Mouse (Mus musculus) left cerebral cortex, adult 11 months (tissue): ENCODE data around the gene Acta2.

Source experiments
- DNase-seq: peaks from one replicate; pipeline ENCODE4 v3.0.0; 2022; ENCODE audit warnings: low spot score

The Acta2 gene

DNA sequence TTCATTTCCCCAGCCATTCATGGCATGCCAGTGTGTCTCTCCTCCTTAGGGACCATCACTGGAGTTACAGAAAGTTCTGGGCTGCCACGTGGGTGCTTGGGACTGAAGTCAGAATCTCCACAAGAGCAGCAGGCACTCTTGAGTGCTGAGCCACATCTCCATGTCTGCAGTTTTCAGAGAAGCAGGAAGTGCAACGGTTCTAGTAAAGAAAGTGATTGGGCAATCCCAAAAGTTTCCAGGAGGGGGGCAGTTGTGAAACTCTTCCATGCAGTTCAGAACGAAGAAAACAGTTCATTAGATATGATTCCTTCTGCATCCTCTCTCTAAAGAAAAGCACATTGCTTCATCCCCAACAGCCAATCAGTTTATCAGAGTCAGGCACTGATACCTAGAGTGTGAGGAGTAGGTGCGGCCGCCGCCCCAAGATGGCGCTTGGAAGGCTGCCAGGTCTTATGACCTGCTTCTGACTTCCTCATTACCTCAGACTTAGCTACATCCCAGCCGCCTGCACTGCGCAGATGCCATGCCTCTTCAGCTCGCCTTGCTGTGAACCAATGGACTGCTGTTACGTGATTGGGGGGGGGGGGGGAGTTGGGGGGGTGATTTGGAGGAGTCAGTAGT is 14.8 kb upstream of the Acta2 start:
- no peak for DNase-seq

DNA sequence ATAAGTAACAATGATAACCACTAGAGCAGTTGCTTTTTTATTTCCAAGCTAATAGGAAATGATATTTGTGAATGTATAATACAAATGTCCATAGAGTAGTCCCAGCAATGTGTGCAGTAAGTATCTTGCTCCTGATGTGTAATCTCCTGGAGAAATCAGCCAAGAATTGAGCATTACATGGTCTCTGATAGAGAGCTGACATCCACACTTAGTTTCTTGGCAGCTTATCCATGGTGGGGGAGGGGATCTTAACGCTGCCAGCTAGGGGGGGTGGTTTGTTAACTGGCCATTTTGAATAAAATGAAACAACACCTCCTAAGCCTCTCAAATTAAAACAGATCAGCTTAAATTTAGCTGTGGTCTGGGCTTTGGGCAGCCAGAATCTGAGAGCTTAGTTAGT is 13.6 kb upstream of the Acta2 start:
- no peak for DNase-seq

DNA sequence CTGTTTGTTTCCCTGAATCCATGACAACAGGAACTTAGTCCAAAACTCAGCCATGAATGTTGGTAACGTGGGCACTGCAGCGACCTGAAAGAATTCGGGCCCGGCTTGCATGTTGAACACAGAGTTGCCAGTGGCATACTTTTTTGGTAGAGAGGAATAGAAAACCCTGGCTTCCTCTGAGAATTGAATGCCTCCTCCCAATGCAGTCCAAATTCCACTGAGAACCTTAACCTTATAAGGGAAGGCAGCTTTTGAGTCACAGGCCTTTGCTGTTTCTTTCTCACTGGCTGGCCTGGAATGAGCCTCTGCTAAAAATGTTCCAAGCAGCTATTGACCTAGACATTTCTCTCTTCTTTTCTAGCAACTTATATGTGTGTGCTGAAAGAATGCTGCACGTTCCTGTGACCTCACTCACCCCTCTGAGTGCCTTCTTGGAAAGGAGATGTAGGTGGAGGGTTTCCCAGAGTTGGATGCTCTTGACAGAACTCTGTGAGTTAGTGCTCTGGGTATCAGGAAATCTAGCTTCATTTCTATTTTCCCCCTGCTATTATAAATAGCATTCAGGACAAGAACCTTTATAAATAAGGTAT is 10.3 kb upstream of the Acta2 start:
- no peak for DNase-seq

DNA sequence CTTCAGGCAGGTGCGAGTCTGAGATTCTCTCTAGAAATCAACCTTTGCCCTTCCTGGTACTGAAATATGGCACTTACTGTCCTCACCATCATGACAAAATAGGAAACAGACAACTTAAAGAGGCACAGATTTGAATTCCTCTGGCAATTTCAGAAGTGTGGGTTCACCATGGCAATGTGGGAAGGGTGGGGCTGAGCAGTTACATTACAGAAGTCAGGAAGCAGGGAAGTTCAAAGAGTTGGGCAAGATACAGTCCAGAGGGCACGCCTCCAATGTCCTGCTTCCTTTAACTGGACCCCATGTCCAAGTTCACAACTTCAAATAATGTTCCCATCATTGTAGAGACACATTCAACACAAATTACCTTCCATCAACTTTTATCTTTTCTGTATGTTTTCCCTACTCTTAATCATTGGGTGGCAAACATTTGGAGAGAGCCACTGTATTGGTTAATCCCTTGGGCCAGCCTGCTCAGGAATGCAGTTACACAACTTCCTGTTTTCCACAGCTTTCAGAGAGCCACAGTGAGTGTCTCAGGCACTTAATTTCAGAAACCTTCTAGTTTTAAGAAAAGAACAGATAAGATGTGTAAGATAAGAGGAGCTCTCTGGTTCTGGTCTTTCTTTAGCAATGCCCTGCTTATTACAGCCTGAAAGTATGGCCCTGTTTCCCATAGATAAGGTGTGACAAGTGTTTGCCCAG is 7.0 kb upstream of the Acta2 start:
- DNase-seq: no peak

DNA sequence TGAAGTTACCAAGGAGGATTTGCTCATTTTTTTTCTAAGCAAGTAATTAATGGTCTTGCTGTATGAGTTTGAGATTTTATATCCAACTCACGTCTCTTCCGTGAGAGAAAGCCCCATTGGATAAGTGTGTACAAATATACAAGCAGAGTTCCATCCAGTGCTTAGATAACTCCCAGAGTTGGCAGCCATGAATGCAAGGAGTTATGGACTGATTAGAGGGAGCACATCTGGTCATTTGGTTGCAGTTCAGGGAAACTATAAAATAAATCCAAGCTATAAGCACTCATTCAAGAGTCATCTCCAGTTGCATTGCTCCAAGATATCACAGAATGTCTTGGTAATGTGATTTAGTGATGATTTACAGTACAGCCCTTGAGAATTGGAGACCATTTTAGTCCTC is 1.5 kb upstream of the Acta2 start:
- no peak for DNase-seq

DNA sequence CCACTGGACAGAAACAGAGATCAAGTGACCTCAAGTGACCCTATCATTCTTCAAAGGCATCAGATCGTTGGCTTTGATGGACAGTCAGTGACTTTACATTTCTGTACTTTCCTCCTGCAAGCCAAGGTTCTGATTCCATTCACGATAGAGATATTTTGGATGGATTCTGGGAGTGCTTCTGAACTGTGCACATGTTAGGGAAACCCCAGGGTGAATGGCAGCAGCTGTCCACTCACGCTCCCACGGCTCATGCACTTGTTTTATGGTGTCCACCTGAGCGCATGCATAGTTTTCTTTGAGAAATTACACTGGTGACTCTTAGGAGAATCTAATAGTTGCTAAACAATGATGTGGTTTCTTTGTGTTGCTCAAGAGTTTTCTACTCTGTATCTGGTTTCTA is 759 bp upstream of the Acta2 start:
- DNase-seq: no peak

DNA sequence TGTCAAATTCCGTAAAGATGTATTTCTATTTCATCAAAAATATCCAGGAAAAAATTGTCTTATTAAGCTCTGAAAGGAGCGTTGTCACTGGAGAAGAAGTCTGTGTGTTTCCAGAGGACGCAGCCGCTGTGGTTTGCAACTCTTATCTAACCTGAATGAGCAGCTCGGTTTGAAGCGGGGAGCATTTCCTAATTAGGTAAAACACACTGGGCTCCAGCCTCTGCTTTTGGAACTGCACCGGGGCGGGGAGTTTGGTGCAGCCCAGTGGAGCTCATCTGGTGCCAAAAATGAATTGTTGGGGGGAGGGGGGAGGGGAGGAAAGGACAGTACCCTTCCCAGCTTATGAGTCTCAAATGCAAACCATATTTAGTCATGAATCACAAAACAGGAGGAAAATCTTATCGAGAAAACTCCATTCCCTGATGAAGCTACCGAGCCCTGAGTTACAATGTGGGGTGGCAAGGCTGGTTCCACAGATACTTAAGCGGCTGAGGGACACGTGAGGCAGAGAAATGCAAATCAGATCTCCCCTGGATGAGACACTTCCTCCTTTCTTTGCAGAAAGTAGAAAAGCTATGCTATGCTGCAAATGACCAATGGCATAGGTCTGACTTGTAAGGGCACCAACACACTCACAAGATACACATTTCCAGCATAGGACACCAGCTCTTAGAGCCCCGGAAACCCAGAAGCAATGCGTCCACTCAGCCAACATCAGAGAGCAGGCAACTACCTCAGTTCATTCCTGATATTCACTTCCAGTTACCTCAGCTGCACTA is 1.1 kb downstream of the Acta2 start:
- DNase-seq: no peak

DNA sequence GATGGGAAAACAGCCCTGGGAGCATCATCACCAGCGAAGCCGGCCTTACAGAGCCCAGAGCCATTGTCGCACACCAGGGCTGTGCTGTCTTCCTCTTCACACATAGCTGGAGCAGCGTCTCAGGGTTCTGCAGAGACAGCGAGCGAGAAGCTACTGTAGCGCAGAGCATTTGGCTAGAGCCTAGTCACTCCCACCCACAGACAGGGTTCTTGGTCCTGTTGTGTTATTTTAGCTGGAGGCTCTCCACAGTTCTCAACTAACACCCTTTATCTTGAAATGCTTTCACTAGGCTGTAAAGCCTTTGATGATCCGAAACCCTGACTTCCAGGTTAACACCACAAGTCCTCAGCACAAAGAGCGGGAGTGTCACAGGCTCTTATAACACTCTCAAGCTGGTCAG is 2.9 kb downstream of the Acta2 start:
- DNase-seq: no peak

DNA sequence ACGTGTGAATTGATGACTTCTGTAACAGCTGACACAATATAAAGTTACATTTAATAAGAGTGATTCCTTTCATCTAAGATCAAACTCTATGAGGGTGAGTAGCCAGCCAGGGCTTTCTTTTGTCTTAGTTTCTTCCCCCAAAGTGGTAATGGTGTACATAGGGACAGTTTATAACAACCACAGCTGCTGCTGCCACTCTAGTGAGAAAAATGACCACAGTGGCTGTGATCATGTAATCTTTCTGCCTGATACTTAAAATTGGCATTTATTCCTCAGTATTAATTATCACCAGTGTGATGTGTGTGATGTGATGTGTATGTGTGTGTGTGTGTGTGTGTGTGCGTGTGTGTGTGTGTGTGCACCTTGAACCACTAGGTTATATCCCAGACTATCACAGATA is 3.5 kb downstream of the Acta2 start:
- no peak for DNase-seq

DNA sequence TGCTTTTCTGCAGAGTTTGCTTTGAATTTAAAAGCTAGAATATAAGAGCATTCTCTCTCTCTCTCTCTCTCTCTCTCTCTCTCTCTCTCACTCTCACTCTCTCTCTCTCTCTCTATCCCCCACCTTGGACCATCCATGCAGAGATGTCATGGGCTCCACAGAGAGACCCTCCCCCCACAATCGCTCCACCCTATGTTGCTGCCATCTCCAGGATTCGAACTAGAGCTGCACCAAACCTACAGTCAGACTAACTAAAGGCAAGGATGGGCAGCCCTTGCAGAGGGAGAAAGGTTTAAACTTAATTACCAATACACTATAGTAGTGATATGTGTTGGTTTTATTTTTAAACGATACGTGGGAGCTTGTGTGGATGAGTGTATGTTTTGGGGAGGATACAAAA is 4.8 kb downstream of the Acta2 start:
- DNase-seq: no peak

DNA sequence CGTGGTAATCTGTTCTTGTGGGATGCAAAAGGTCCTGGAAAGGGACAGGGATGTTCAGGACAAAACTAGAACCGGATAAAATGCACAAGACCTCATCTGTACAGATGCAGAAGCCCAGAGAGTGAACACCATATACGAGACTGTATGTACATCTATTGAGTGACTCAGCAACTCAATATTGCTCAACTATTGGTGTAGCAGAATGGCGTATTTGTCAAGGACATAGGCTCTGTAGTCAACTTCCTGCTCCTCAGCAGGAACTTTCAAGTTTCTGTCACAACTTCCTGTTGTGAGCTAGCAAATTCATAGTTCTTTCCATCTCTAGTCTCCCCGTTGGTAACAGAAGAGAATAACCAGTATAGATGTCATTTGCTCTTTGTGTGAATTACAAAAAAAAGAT is 6.8 kb downstream of the Acta2 start:
- no peak for DNase-seq

DNA sequence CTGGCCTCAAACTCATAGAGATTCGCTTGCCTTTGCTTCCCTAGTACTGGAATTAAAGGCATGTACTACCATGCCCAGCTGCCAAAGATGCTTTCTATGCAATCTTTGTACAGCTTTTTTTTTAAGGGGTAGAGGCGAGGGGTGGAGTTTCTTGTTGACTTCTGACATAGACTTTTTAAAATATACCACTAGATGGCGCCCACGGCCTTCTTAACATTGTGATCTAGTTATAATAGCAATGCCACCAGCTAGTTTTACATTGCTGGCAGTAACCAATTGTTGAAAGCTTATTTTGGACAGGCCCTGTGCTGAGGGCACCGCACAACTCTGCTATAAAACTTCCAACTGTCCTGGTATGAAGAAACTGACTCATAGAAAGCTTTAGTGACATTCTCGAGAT is 11.3 kb downstream of the Acta2 start:
- peak; percentile 46 for DNase-seq

DNA sequence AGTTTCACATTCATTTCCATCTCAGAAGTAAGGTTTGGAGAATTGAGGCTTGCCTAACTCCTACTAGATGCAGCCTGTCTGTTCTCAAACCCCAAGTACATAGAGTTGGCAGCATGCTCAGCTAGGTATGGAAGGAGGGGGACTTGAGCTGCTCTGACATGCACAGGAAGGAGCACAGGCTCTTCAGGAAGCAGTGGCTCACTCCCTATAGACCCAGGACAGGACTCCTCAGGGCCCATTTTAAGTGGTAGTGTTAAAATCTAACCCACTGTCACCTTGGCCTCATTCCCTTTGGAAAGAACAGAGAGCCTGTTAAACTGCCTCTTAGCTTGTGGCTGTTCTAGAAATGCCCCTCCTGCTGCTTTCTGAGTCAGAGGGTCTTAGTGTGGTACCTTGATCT is 12.5 kb downstream of the Acta2 start:
- no peak for DNase-seq

DNA sequence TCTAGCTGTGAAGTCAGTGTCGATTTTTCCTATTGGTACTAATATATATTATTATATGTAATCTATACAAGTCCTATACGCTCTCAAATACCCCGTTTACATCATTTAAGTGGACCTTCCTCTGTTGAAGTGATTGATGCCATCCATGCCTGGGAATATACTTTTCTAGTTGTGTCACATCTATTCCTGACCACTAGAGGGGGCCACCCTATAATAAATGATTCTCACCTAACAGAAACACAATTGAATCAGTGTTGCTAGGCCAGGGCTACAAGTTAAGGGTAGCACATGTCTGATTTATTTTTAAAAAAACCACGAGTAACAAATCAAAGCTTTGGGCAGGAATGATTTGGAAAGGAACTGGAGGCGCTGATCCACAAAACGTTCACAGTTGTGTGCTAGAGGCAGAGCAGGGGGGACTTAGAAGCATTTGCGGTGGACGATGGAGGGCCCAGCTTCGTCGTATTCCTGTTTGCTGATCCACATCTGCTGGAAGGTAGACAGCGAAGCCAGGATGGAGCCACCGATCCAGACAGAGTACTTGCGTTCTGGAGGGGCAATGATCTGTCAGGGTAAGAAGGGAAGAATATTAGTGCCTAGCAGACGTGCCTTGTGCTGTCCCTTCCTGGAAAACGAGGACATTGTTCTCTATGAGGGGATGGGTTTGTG is 14.0 kb downstream of the Acta2 start:
- DNase-seq: no peak

DNA sequence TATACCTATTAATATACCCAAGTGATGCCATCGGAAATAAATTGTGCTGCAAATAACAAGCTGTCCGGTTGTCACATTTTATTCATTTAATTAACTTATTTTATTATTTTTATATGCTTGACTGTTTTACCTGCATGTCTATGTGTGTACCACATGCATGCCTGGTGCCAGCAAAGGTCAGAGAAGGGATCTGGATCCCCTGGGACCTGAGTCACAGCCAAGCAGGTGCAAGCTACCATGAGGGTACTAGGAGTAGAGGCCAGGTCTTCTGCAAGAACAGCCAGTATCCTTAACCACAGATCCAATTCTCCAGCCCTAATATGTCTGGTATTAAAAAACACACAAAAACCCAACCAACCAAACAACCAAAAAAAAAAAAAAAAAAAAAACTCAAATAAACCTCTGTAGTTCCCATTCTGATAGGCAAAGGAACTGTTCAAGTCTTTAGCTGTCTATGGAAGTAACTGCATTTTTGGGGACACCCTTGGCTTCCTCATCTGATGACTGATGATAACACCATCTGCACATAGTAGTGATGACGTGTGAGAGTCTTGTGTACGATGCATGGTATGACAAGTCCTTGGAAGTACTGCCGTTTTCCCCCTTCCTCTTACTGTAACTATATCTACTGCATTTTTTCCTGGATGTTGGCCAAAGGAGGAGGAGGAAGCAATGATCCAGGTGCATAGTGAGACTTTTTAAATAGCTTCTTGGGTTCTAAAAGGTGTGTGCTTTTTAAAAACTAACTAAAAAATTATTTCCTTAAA is 14.9 kb downstream of the Acta2 start:
- DNase-seq: no peak

DNA sequence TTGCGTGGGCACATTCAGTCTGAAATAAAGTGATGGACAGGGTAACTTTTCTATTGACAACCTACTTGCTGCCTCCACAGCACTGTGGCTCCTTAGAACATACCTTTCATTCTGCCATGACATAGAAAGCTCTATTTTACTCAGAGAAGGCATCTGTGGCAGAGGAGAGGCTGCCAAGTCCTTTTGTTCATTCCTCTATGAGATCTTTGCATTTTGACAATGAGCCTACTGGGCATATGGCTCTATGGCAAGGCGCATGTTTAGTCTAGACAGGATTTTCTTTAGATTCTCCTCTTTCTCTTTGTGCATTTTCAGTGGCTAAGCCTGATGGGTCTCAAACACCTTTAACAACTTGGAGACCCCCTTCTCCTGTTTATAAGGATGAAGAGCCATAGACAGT is 17.6 kb downstream of the Acta2 start:
- DNase-seq: no peak

DNA sequence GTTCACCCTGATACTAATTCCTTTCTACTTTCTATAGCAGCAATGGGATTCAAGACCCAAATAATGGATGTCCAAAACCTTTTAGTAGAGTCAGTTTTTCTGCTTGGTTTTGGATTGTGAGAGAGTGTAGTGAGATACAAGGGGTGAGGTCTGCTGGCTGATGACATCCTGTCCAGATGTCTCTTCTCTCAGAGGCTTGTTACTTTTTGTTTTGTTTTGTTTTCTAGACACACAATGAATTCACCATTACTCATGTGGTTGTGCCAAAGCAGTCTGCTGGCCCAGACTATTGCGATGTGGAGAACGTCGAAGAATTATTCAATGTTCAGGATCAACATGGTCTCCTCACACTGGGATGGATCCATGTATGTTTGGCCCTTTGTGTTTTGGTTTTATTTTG is 19.3 kb downstream of the Acta2 start:
- DNase-seq: no peak

DNA sequence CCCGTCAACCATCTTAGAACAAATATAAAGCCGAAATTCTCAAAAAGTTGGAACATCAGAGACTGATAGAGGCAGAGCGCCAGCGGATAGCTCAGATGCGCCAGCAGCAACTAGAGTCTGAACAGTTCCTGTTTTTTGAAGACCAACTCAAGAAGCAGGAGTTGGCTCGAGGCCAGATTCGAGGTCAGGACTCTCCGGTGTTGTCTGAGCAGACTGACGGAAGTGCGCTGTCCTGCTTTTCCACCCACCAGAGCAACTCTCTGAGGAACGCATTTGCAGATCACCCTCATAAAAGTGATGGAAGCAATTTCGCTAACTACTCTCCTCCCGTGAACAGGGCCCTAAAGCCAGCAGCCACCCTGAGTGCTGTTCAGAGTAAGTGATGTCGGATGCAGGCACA is 21.4 kb downstream of the Acta2 start:
- DNase-seq: peak; percentile 37

DNA sequence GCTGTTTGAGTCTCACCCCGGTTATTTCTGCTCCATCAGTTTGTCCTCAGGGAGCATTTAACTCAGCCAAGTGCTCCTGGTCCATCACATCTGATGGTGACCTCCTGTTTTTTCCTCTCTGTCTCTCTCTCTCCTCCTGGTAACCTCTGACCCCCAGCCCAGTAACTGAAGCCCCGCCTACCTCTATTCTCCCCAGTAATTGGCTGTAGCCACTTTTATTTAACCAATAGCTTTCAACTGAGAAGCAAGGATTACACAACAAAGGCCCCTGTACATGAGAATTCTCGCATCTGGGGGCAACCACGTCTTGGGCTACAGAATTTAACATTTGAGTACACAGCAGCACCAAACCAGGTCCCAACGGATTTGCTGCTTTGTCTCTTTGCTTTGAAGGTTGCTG is 23.1 kb downstream of the Acta2 start:
- DNase-seq: no peak

DNA sequence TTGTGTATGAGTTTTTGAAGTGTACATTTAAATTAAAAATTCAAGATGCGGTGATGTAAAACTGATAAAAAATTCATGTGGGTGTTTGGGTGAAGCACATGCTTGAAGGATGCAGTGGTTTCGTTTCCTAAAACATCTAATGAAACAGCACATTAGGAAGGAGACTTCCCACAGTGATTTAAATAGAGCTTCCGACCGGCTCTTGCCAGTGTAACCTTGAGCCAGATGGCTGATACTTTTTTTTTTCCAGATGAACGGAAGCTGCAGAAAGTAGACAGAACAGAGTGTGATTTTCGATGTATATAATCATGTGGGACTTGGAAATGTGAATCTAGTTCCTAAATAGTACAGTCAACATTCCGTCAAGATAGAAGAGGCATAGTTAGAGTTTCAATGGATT is 23.8 kb downstream of the Acta2 start:
- peak; percentile 30 for DNase-seq

DNA sequence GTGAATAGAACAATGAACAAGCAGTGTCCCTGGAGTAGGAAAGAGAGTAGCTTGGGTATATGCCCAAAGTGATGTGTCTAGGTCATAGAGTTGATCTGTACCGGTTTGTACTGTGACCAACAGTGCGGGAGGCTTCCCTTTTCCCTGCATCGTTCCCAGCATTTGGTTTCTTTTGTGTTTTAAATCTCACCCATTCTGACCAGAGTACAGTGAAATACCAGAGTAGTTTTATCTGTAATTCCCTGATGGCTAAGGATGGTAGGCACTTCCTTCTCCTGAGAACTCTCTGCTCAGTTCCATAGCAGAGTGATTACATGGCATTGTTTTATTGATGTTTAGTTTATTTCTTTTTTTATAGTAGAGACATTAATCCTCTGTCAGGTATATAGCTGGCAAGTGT is 32.6 kb downstream of the Acta2 start:
- DNase-seq: no peak
